Mouse (Mus musculus) ES-E14 (cell line): Measurements from ENCODE around the gene Srp68.

Experiments
- CHD2 ChIP-seq: IDR thresholded peaks from 2 replicates; pipeline ENCODE4 v1.6.1; 2014; ENCODE audit warnings: mild to moderate bottlenecking, low read depth, low read length, inconsistent platforms
- MAFK ChIP-seq: IDR thresholded peaks from 2 replicates; pipeline ENCODE4 v1.6.1; 2014; ENCODE audit warnings: mild to moderate bottlenecking, low read depth, low read length, inconsistent platforms; ENCODE audit not compliant: insufficient read depth

DNA sequence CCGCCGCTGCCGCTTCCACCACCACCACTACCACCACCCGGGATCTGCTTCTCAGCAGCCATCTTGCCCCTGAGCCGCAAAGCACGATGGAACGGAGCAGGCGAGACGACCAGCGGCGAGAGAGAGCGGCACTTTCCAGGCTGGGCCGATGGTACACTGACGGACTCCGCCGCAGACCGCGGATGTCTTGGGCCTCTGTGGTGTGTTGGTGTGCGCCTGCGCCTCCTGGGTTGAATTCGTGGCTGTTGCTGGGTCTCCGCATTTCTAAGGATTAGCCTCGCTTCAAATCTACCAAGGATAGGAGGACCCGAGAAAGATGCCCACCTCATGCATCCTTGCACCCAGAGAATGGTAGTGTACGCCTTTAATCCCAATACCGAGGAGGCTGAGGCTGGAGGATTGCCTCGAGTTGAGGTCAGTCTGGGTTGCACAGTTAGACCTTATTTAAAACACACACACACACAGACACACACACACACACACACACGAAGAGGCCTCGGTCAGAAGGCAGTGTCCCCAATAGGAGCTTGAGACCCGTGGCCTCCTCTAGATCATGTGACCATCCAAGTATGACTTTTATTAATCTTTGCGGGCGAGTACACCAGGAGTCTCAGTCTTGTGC, at the start of gene Srp68:
- no peak for TF ChIP-seq CHD2
- no peak for TF ChIP-seq MAFK
